Mouse (Mus musculus) midbrain, embryonic 16.5 days (tissue): Measurements from ENCODE around the gene Dapk3. TPM values are rescaled to one million over a fixed set of nuclear protein-coding genes. Genes with fewer than 3 reads are reported as not detected.
"Not testable (repeated sequence)": the region's sequence is repeated elsewhere in the genome, so short reads cannot be mapped to it uniquely, and the experiment has no call there.

Experiments used
- ATAC-seq: fragments of 200-750 bp; cut with Nextera tagmentation; 2 replicates; pipeline ENCODE4 v1.8.0; 2017; ENCODE audit warnings: moderate TSS enrichment
- H3K27ac ChIP-seq: fragments of 300-500 bp; sonication (generic); 2 replicates; pipeline ENCODE4 v1.5.1; 2014; ENCODE audit warnings: mild to moderate bottlenecking, low read length, mixed read lengths
- H3K27me3 ChIP-seq: fragments of 300-500 bp; sonication (generic); 2 replicates; pipeline ENCODE4 v1.6.1; 2014; ENCODE audit warnings: low read depth, low read length, mixed read lengths; ENCODE audit not compliant: control insufficient read depth, insufficient read depth
- H3K36me3 ChIP-seq: fragments of 300-500 bp; sonication (generic); 2 replicates; pipeline ENCODE4 v1.6.1; 2014; ENCODE audit warnings: mild to moderate bottlenecking, low read length, moderate library complexity, mixed read lengths; ENCODE audit not compliant: control insufficient read depth, insufficient read depth
- H3K4me1 ChIP-seq: fragments of 300-500 bp; sonication (generic); 2 replicates; pipeline ENCODE4 v1.6.1; 2014; ENCODE audit warnings: mild to moderate bottlenecking, low read length, mixed read lengths; ENCODE audit not compliant: control insufficient read depth, insufficient read depth
- H3K4me2 ChIP-seq: fragments of 300-500 bp; sonication (generic); 2 replicates; pipeline ENCODE4 v1.6.1; 2014; ENCODE audit warnings: mild to moderate bottlenecking, low read length, mixed read lengths
- H3K4me3 ChIP-seq: fragments of 300-500 bp; sonication (generic); 2 replicates; pipeline ENCODE4 v1.5.1; 2014; ENCODE audit warnings: low read depth, mild to moderate bottlenecking, low read length, moderate library complexity, mixed read lengths
- H3K9ac ChIP-seq: fragments of 300-500 bp; sonication (generic); 2 replicates; pipeline ENCODE4 v1.6.1; 2014; ENCODE audit warnings: low read depth, low read length, mixed read lengths
- H3K9me3 ChIP-seq: fragments of 300-500 bp; sonication (generic); replicated peaks from 2 replicates; pipeline ENCODE4 v1.6.1; 2014; ENCODE audit warnings: mild to moderate bottlenecking, low read length, mixed read lengths; ENCODE audit not compliant: control insufficient read depth, poor library complexity, severe bottlenecking
- WGBS: fragments of 180-500 bp; shearing (Covaris S2); extraction: QIAGEN DNeasy Blood & Tissue Kit; methylation state at CpG from one replicate; pipeline ENCODE4 v1.1.7; 2014; 5-methylcytosine and 5-hydroxymethylcytosine counted together
- polyA plus RNA-seq: library from polyadenylated mRNA; unstranded; fragments of >200 nt; fragmentation: Nextera tagmentation; extraction: Ambion mirVana; gene quantifications from 2 replicates; pipeline ENCODE4 v1.2.1, GENCODE M21; 2015

Gene Dapk3
- polyA plus RNA-seq, 1 experiment from 2014 or later = 58.3 TPM

- not testable (repeated sequence) for H3K27ac ChIP-seq, H3K4me2 ChIP-seq, H3K4me3 ChIP-seq, H3K27me3 ChIP-seq, H3K9ac ChIP-seq, ATAC-seq, H3K4me1 ChIP-seq, H3K9me3 ChIP-seq
- 40% methylated on average over 1 of the region's 1 CpGs for WGBS
- H3K36me3 ChIP-seq = peaks cover 65% of the 10 kb centered on the region
Observed at GRCm38 (mm10) chr10:81217267-81217666, 34.5 kb downstream of the Dapk3 start.

- peaks cover 60% of the 10 kb centered on the region for H3K36me3 ChIP-seq
- no peak overlapping the region for H3K27ac ChIP-seq
- no peak for ATAC-seq
- no peak overlapping the region for H3K9ac ChIP-seq
- no peaks in the 10 kb centered on the region for H3K27me3 ChIP-seq
- WGBS = 40% methylated on average over 7 of the region's 7 CpGs
- no peaks in the 10 kb centered on the region for H3K4me1 ChIP-seq
- H3K9me3 ChIP-seq = no peaks in the 10 kb centered on the region
- no peak overlapping the region for H3K4me2 ChIP-seq
- no peak overlapping the region for H3K4me3 ChIP-seq
Observed at GRCm38 (mm10) chr10:81217964-81218363, 35.2 kb downstream of the Dapk3 start.

GRCm38 (mm10) chr10:81221402-81222015 lies 38.7 kb downstream of the Dapk3 start:
- Histone ChIP-seq H3K9ac (no peak overlapping the region), H3K9me3 (no peaks in the 10 kb centered on the region), H3K4me3 (no peak overlapping the region), H3K4me1 (no peaks in the 10 kb centered on the region), H3K36me3 (peaks cover 37% of the 10 kb centered on the region), H3K4me2 (no peak overlapping the region), H3K27ac (no peak overlapping the region), H3K27me3 (no peaks in the 10 kb centered on the region)
- ATAC-seq = no peak
- WGBS = 92% methylated on average over 5 of the region's 5 CpGs

- H3K4me3 ChIP-seq, H3K9me3 ChIP-seq, H3K27ac ChIP-seq, H3K27me3 ChIP-seq, ATAC-seq, H3K4me2 ChIP-seq, H3K9ac ChIP-seq: not testable (repeated sequence)
- peaks cover 26% of the 10 kb centered on the region for H3K36me3 ChIP-seq
- WGBS = 69% methylated on average over 2 of the region's 2 CpGs
- peaks cover 11% of the 10 kb centered on the region for H3K4me1 ChIP-seq
Observed at GRCm38 (mm10) chr10:81223731-81224130, 40.9 kb downstream of the Dapk3 start.

GRCm38 (mm10) chr10:81229735-81230437 lies 47.1 kb downstream of the Dapk3 start:
- H3K9ac ChIP-seq = peak overlapping the region; percentile 88
- ATAC-seq = peak; percentile 38
- H3K36me3 ChIP-seq = no peaks in the 10 kb centered on the region
- 5% methylated on average over 20 of the region's 20 CpGs for WGBS
- peak overlapping the region; percentile 61 for H3K4me2 ChIP-seq
- peak overlapping the region; percentile 60 for H3K4me3 ChIP-seq
- no peaks in the 10 kb centered on the region for H3K9me3 ChIP-seq
- peaks cover 34% of the 10 kb centered on the region for H3K4me1 ChIP-seq
- H3K27me3 ChIP-seq = no peaks in the 10 kb centered on the region
- peak overlapping the region; percentile 90 for H3K27ac ChIP-seq

- Histone ChIP-seq H3K27me3 (no peaks in the 10 kb centered on the region), H3K9me3 (no peaks in the 10 kb centered on the region), H3K27ac (peak within 1 kb of the TSS; percentile 90), H3K4me1 (peaks cover 34% of the 10 kb centered on the region), H3K4me2 (peak within 1 kb of the TSS; percentile 61), H3K9ac (peak within 1 kb of the TSS; percentile 88), H3K4me3 (peak within 1 kb of the TSS; percentile 60), H3K36me3 (no peaks in the 10 kb centered on the region)
- WGBS = 4% methylated on average over 27 of the region's 27 CpGs
- peak; percentile 92 for ATAC-seq
Observed at GRCm38 (mm10) chr10:81230438-81231332, 47.9 kb downstream of the Dapk3 start, which contains the start of gene Atcay. Gene Atcay, minus strand, starts transcription at chr10:81230833.

GRCm38 (mm10) chr10:81231436-81231835 lies 48.6 kb downstream of the Dapk3 start:
- Histone ChIP-seq H3K4me3 (peak overlapping the region; percentile 60), H3K9ac (no peak overlapping the region), H3K9me3 (no peaks in the 10 kb centered on the region), H3K4me2 (peak overlapping the region; percentile 61), H3K4me1 (peaks cover 34% of the 10 kb centered on the region), H3K36me3 (no peaks in the 10 kb centered on the region), H3K27me3 (no peaks in the 10 kb centered on the region), H3K27ac (peak overlapping the region; percentile 90)
- ATAC-seq = 0 out of 2 replicates have a peak, but pooled peaks have one; percentile 0
- WGBS = 53% methylated on average over 7 of the region's 7 CpGs

- peak within 1 kb of the TSS; percentile 73 for H3K4me3 ChIP-seq
- H3K4me2 ChIP-seq = peak within 1 kb of the TSS; percentile 77
- H3K36me3 ChIP-seq = no peaks in the 10 kb centered on the region
- peaks cover 33% of the 10 kb centered on the region for H3K4me1 ChIP-seq
- 8% methylated on average over 26 of the region's 29 CpGs for WGBS
- H3K9me3 ChIP-seq = no peaks in the 10 kb centered on the region
- peak within 1 kb of the TSS; percentile 61 for H3K27ac ChIP-seq
- no peaks in the 10 kb centered on the region for H3K27me3 ChIP-seq
- peak within 1 kb of the TSS; percentile 83 for H3K9ac ChIP-seq
- peak; percentile 60 for ATAC-seq
Observed at GRCm38 (mm10) chr10:81232580-81233225, 49.9 kb downstream of the Dapk3 start, which contains the start of gene Zfr2. Gene Zfr2, plus strand, starts transcription at chr10:81233155.
